Mouse (Mus musculus) urinary bladder, postnatal 36 days (tissue): ENCODE data around the gene March2.
"Not testable (repeated sequence)": the region's sequence is repeated elsewhere in the genome, so short reads cannot be mapped to it uniquely, and the experiment has no call there.

Experiments
- DNase-seq, 2 experiments: peaks; one replicate each; pipeline ENCODE4 v3.0.0; 2022; ENCODE audit warnings: low spot score in 2 of 2, mixed read lengths in 1 of 2

The March2 gene

DNA sequence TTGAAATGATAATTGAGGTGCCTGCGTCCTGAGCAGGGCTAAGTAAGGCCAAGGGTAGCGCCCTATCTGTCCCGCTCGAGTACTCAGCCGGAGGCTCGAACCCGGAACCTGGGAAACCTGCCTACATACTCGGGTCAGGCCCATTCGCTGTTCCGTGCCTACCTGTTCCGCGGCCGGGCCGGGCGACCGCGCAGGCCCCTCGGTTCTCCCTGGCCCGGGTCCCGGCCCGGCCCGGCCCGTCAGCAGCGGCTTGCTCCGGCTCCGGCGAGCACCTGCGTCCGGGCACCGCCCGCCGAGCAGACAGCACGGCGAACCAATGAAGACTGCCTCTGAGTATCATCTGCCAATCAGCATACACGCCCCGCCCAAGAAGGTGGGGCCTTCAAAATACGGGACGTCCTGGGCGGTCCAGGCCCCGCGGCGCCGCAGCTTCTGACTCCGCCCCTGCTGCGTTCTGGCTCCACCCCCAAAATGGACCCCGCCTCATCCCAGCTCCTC, at the start of gene March2:
TSS of gene March2 (minus strand) at position 287 of the 498 bp plus-strand sequence.
- peak; percentile 97 to 98 for DNase-seq

DNA sequence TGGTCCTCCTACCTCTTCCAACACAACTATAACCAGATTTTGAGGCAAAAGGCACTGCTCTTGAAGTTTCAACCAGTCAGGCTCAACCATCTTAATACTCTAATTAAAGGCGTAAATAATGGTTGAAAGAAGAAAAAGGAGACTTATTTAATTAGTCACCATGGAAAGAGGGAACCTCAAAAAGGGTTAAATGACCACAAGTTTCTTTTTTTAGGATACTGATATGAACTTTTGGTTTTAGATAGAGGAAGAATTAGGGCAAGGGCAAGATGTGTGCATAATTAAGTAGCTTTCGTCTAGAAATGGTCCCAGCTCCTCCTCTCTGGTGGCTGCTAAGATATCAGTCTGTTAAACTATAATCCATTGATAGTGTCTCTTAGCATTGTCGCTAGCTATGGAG, 47.9 kb upstream of the March2 start:
- DNase-seq, result no peak

DNA sequence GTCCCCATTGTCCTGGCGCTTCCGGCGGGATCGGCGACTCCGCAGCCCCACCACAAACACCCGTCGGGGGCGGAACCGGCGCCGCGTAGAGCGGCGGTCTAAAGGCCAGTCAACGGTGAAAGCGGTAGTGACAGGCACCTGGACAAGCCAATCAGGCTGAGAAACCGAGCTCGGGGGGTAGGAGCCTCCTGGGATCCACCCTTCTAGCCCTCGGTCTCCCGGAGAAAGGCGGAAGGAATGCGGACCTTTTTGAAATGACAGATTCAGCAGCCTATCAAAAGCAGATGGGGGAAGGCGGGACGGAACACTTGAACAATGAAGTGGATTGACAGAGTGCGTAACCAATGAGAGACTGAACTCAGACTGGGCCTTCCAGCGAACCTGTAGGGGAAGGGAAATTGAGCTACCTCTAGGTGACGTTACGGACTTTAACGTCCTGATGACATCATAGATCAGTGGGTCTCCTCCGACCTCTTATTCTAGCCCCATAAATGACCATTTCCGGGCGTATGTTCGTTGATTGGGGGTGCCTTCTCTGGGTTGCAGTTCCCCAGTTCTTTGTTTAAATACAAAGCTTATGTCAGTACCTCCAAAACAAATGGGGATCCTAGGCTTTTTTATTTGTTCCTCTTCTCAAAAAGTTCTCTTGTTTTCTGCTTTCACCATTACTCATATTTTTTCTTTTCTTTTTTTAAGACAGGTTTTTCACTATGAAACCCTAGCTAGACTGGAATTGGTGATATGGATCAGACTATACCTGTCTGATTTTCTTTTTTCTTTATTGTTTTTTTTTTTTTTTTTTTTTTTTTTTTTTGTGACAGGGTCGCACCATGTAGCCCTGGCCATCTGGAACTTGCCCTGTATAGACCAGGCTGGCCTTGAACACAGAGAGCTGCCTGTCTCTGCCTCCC, 42.0 kb upstream of the March2 start, which contains the start of gene Rab11b:
TSS of gene Rab11b (minus strand) at position 276 of the 911 bp plus-strand sequence.
- DNase-seq, result peak; percentile 100

- DNase-seq, result peak; percentile 93 to 97
Observed at GRCm38 (mm10) chr17:33759767-33760254, 41.3 kb upstream of the March2 start.

GRCm38 (mm10) chr17:33757231-33757630, 38.8 kb upstream of the March2 start:
- peak in 1 of 2 experiments; percentile 59 for DNase-seq

DNA sequence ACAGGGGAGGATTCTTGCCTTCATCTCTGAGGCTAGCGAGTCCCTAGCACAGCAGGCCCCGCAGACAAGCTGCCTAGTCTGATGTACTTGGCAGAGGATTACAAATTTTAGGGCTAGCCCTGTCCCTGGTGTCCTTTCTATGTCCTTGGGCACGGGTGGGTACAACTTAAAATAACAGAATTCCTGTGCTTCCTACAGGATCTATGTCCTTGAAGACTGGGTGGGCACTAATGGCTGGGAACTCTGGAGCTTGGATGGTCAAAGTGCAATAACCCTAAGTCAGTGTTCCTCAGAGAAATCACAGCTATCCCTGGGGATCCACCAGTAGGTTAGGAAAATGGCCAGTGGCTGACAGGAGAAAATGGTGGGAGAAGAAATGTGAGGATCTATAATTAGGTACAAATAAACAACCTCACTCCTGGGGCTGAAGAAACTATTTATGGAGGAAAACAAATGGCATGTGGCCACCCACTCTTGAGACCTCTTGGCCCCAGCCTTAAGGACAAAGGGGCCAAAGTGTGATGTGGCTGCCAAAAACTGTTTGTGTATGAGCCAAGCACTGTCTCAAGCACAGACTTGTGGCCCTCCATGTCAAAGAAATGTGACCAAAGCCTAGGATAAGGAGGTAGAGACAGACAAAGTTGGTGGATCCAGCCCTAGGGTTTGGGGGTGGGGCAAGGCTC, 37.8 kb upstream of the March2 start:
- peak in 1 of 2 experiments; percentile 50 for DNase-seq

- DNase-seq, result peak in 1 of 2 experiments; percentile 25
Observed at GRCm38 (mm10) chr17:33755418-33756107, 37.1 kb upstream of the March2 start.

DNA sequence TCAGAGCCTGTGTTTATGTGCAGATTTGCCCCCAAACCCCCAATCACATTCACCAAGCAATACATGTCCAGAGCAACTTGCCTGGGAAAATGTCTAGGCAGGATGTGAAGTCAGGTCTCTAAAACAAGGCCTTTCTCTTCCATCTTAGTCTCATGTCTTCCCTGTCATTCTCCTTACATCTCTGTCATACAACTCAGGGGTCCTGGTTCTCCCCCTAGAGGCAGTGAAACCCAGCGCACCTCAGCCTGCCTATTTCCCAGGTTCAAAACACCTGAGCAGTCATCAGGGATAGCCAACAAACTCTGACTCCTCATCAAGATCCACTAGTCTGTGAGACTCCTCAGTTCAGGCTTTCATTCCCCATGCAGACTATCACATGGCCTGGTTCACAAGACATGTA, 36.2 kb upstream of the March2 start:
- DNase-seq, result no peak

- DNase-seq, result no peak
Observed at GRCm38 (mm10) chr17:33752297-33752696, 33.8 kb upstream of the March2 start.

GRCm38 (mm10) chr17:33751181-33751580, 32.7 kb upstream of the March2 start:
- DNase-seq, result no peak

DNA sequence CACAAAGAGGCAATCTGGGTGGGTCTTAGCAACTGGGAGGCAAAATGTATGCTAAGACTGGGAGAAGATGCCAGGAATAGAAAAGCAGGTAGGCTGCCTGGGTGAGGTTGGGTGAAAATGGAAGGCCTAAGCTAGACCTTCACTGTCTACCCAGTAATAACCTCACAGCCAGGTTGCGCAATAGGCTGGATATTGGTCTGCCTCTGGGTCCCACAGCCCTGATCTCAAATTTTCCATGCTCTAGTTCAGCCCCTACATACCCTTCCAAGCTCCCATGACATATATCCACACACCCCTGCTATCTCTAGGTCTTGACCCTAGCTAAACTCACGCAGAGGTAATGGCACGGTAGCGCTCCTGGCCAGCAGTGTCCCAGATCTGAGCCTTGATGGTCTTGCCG, 31.0 kb upstream of the March2 start:
- no peak for DNase-seq

DNA sequence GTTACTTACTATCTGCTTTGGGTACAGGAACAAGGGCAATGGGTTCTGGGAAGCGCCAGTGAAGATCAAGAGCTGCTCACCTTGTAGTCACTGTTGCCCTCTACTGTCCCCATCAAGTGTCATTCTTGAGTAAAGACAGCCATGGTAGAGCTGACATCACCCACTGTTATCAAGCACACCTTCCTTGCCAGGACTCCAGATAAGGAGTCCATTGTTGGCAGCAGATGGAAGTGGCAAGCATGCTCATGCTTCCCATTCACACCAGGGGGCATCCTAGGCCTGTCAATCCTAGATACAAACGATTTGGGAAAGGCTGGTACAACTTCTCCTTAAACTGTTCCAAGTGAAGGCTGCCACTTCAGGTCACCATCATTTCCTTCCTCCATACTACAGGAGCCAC, 27.5 kb upstream of the March2 start:
- DNase-seq, result peak in 1 of 2 experiments; percentile 28

DNA sequence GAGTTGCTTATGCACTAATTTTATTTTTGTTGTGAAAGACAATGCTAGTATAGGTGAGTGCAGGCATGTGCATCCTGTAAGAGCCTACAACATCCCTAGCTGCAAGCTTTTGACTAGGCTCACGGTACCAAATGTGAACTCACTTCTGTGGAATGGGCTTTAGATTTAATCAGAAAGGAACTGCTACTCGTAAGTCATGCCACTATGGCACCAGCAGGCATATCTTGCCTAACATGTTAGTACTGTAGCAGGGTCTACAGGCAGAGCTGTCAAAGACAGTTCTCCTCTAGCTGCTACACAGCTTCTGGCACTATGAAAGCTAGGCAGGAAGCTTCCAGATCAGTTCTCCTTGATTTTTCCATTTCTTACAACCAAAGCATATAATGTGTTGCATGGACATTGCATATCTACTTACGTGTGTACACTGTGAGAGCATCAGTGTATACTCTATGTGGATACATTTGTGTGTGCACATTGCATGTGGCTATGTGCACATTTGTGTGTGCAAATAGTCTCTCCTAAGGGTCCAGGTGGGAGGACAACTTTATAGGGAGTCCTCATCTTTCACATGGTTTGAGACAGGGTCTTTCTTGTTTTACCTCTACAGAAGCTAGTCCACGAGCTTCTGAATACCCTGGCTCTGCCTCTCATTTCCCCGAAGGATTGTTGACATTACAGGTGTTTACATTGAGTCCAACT, 26.4 kb upstream of the March2 start:
- DNase-seq, result no peak

DNA sequence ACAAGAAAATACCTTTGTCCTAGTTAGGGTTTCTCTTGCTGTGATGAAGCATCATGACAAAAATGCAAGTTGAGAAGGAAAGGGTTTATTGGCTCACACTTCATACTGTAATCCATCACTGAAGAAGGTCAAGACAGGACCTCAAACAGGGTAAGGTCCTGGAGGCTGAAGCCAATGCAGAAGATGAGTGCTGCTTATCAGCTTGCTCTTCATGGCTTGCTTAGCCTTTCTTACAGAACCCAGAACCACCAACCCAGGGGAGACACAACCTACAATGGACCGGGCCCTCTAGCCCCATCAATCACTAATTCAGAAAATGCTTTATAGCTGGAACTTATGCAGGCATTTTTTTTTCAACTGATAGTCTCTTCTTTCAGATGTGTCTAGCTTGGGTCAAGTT, 23.9 kb upstream of the March2 start:
- DNase-seq, result no peak

DNA sequence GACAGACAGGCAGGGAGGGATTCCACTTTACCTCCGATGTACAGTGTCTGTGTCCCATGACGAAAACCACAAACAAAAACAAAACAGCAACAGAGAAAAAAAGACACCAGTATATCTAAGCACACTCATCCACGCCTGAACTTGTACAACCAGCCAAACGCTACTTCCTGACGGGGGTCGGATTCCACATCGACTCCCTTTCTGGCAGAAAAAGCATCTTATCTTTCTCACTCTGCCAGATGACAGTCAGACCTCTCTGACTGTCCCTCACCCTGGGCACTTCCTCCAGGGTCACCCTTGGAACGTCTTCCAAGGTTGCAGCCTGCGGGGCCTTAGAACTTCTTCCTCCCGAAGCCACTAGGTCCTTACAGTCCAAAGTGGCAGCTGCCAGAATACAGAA, 15.1 kb upstream of the March2 start:
- DNase-seq, result not testable (repeated sequence)

GRCm38 (mm10) chr17:33732556-33733083, 14.2 kb upstream of the March2 start:
- not testable (repeated sequence) for DNase-seq

- DNase-seq, result no peak
Observed at GRCm38 (mm10) chr17:33729215-33729614, 10.7 kb upstream of the March2 start.

DNA sequence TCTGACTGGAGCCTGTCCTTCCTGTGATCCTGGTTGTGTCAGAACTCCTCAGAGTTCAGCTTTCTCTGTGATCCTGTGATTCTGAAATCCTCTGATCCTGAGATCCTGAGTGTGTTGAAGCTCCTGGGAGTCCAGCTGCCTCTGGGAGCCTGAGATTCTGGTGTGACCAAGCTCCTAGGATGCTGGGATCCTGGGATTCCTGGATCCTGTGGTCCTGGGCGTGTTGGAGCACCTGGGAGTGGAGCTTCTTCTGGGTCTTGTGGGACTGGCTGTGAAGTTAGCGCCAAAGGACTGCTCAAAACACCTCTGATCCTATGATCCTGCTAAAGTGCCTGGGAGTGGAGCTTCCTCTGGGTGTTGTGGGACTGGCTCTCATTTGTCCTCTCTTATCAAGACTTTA, 9.9 kb upstream of the March2 start:
- DNase-seq, result no peak

DNA sequence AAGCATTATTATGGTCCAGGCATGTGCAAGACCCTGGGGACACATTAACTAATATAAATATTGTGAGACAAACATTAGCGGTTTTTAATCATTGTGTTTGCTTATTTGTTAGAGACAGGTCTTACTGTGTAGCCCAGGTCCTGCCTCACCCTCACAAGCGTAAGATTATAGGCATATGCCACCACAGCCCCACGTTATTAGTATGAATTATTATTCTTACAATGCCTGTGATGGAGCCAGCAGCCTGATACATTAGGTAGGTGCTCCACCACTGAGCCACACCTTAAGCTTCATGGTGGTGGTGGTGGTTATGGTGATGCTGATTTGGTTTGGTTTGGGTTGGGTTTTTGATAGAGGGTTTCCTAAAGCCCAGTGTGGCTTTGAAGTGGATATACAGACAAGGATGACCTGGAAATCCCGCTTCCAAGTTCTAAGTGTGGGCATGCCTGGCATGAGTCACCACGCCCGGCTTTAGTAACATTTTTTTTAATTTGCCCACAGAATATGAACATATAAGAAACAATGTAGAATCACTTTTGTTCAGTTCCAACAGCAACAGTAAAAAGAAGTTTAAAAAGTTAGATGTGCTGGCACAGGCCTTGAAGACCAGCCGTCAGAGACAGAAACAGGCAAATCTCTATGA, 1.4 kb upstream of the March2 start:
- no peak for DNase-seq

DNA sequence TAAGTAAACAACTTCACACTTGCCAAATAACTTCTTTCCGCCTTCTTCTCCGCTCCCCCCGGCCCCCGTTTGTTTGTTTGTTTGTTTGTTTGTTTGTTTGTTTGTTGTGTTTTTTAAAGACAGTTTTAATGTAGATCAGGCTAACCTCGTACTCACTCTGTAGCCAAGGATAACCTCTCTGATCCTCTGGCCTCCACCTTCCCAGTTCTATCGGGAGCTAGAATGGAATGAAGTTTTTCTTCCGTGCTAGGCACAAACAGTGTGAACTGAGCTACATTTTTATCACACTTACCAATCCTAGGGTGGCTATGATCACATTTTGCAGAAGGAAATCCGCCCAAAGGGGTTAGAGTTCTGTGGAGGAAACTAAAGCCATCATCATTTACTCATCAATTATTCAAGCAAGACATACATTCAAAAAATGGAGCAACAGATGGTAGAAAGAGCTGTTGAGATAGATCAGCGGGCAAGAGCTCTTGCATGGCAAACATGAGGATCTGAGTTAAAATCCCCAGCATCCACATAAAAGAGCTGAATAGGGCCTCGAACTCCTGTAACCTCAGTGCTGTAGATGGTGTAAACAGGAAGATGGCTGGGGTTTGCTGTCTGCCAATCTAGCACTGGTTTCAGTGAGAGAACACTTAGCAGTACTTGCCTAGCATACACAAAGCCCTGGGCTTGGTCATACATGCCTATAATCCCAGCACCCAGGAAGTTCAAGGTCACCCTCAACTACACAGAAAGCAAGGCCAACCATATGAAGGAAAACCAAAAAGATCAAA, 665 bp upstream of the March2 start:
- DNase-seq, result no peak
